Mouse (Mus musculus): Measurements from ENCODE around the gene Mbnl3. TPM values are rescaled to one million over a fixed set of nuclear protein-coding genes. Genes with fewer than 3 reads are reported as not detected.

Gene Mbnl3
- polyA plus RNA-seq, 1 experiment from 2014 or later, result 4.0 TPM

GRCm38 (mm10) chrX:51076744-51077143 lies 129.6 kb downstream of the Mbnl3 start:
- no peak overlapping the region for H3K9ac ChIP-seq (ENCODE audit: low read depth, low read length)
- no peak for ATAC-seq (ENCODE audit: low FRiP score)
- H3K9me3 ChIP-seq (ENCODE audit: control insufficient read depth, low read length), result no peaks in the 10 kb centered on the region
- H3K27ac ChIP-seq (ENCODE audit: low read depth, low read length), result no peak overlapping the region
- no peaks in the 10 kb centered on the region for H3K4me1 ChIP-seq (replicated peaks; ENCODE audit: control insufficient read depth, insufficient read depth, low read length)
- no peak overlapping the region for H3K4me3 ChIP-seq (ENCODE audit: low read depth, low read length)
- no peaks in the 10 kb centered on the region for H3K36me3 ChIP-seq (ENCODE audit: control insufficient read depth, insufficient read depth, low read length)
- H3K27me3 ChIP-seq (ENCODE audit: control insufficient read depth, insufficient read depth, low read length), result no peaks in the 10 kb centered on the region
- no peak overlapping the region for H3K4me2 ChIP-seq (replicated peaks; ENCODE audit: low read depth, low read length)
- peak; percentile 50 for DNase-seq (ENCODE audit: low spot score)
- WGBS, result 36% methylated on average over 3 of the region's 3 CpGs

Other genes with a start within 250 kb of the Mbnl3 start
- 30.8 and 31.4 TPM in 2 replicates for gene Rap2c, start 188.5 kb downstream of the Mbnl3 start, polyA plus RNA-seq (2014; fragmentation: Nextera tagmentation; extraction: Ambion mirVana)